Mouse (Mus musculus) CH12.LX (cell line): Measurements from ENCODE around the gene Ccdc88c. TPM values are rescaled to one million over a fixed set of nuclear protein-coding genes. Genes with fewer than 3 reads are reported as not detected.

Experiments used
- DNase-seq: peaks from one replicate; pipeline ENCODE4 v3.0.0-alpha.2; 2013; ENCODE audit errors: extremely low read depth
- H3K27ac ChIP-seq: 2 replicates; pipeline ENCODE4 v1.5.1; 2012; ENCODE audit warnings: low read depth, mild to moderate bottlenecking, control low read depth, moderate library complexity; ENCODE audit not compliant: insufficient read depth
- H3K27me3 ChIP-seq: replicated peaks from 2 replicates; pipeline ENCODE3; 2012; ENCODE audit warnings: inconsistent platforms
- H3K36me3 ChIP-seq, 2 experiments: replicated peaks in 1 of 2; 2 replicates each; pipeline versions ENCODE3 to v1.6.1; 2012; ENCODE audit warnings: inconsistent platforms in 1 of 2, low read length in 1 of 2, mild to moderate bottlenecking in 1 of 2, mixed read lengths in 1 of 2, moderate library complexity in 1 of 2; ENCODE audit not compliant: control insufficient read depth in 1 of 2, insufficient read depth in 1 of 2
- H3K4me1 ChIP-seq, 2 experiments: 2 replicates each; pipeline ENCODE4 v1.6.1; 2012; ENCODE audit warnings: inconsistent platforms in 1 of 2, moderate library complexity in 1 of 2; ENCODE audit not compliant: insufficient read depth in 2 of 2, control insufficient read depth in 1 of 2
- H3K4me2 ChIP-seq: 2 replicates; pipeline ENCODE4 v1.6.1; 2012; ENCODE audit warnings: low read depth, mild to moderate bottlenecking, control low read depth; ENCODE audit not compliant: poor library complexity, insufficient read depth, severe bottlenecking
- H3K4me3 ChIP-seq, 3 experiments: fragments of 150-350 bp in 1 of 3; sonication (generic) in 1 of 3; replicated peaks in 1 of 3; 2 replicates each; pipeline versions ENCODE3 to v1.5.1; 2011 to 2012; ENCODE audit warnings: low read depth in 2 of 3, low read length in 2 of 3, mild to moderate bottlenecking in 2 of 3, moderate library complexity in 2 of 3, control low read depth in 1 of 3, improper control_type of control experiment in 1 of 3, inconsistent platforms in 1 of 3, mixed read lengths in 1 of 3; ENCODE audit not compliant: poor library complexity in 1 of 3
- H3K79me2 ChIP-seq: replicated peaks from 2 replicates; pipeline ENCODE4 v1.6.1; 2012; ENCODE audit warnings: mild to moderate bottlenecking, moderate library complexity; ENCODE audit not compliant: control insufficient read depth, poor library complexity, insufficient read depth, severe bottlenecking; ENCODE audit errors: extremely low read depth
- H3K9ac ChIP-seq: 2 replicates; pipeline ENCODE4 v1.6.1; 2012; ENCODE audit warnings: low read depth, mild to moderate bottlenecking, control low read depth, moderate library complexity; ENCODE audit not compliant: insufficient read depth
- H3K9me3 ChIP-seq: replicated peaks from 2 replicates; pipeline ENCODE3; 2012; ENCODE audit warnings: low read length, inconsistent platforms, mixed read lengths
- BHLHE40 ChIP-seq: IDR thresholded peaks from 2 replicates; pipeline ENCODE4 v1.6.1; 2011; ENCODE audit warnings: mild to moderate bottlenecking, low read depth, low read length, improper control_type of control experiment
- CHD1 ChIP-seq: IDR thresholded peaks from 2 replicates; pipeline ENCODE4 v1.6.1; 2012; ENCODE audit warnings: low read depth, low read length, improper control_type of control experiment, inconsistent platforms
- CHD2 ChIP-seq: IDR thresholded peaks from 2 replicates; pipeline ENCODE4 v1.6.1; 2011; ENCODE audit warnings: low read length, improper control_type of control experiment
- CTCF ChIP-seq, 2 experiments: IDR thresholded peaks in 1 of 2; conservative IDR thresholded peaks in 1 of 2; 2 replicates each; pipeline ENCODE4 v1.5.1; 2011 to 2012; ENCODE audit warnings: low read depth in 2 of 2, low read length in 2 of 2, improper control_type of control experiment in 1 of 2, inconsistent platforms in 1 of 2, mild to moderate bottlenecking in 1 of 2, moderate library complexity in 1 of 2
- E2F4 ChIP-seq: IDR thresholded peaks from 2 replicates; pipeline ENCODE4 v1.6.1; 2011; ENCODE audit warnings: low read depth, low read length, improper control_type of control experiment; ENCODE audit not compliant: insufficient replicate concordance
- ELF1 ChIP-seq: IDR thresholded peaks from 2 replicates; pipeline ENCODE4 v1.6.1; 2014; ENCODE audit warnings: low read depth, mild to moderate bottlenecking, inconsistent platforms, low read length, improper control_type of control experiment
- EP300 ChIP-seq: IDR thresholded peaks from 2 replicates; pipeline ENCODE4 v1.6.1; 2011; ENCODE audit warnings: low read length, improper control_type of control experiment
- GABPA ChIP-seq: IDR thresholded peaks from 2 replicates; pipeline ENCODE4 v1.6.1; 2012; ENCODE audit warnings: low read depth, low read length, improper control_type of control experiment, inconsistent platforms; ENCODE audit not compliant: insufficient replicate concordance
- IRF4 ChIP-seq: IDR thresholded peaks from 2 replicates; pipeline ENCODE4 v1.6.1; 2014; ENCODE audit warnings: low read depth, mild to moderate bottlenecking, inconsistent platforms, low read length, improper control_type of control experiment
- JUN ChIP-seq: IDR thresholded peaks from 2 replicates; pipeline ENCODE4 v1.6.1; 2011; ENCODE audit warnings: low read depth, mild to moderate bottlenecking, low read length, improper control_type of control experiment, moderate library complexity; ENCODE audit not compliant: insufficient read depth
- JUND ChIP-seq: conservative IDR thresholded peaks from 2 replicates; pipeline ENCODE4 v1.6.1; 2011; ENCODE audit warnings: low read depth, low read length, improper control_type of control experiment
- KAT2A ChIP-seq: IDR thresholded peaks from 2 replicates; pipeline ENCODE4 v1.6.1; 2012; ENCODE audit warnings: low read length, improper control_type of control experiment, inconsistent platforms; ENCODE audit not compliant: insufficient replicate concordance
- MAFK ChIP-seq: IDR thresholded peaks from 2 replicates; pipeline ENCODE4 v1.6.1; 2011; ENCODE audit warnings: low read length, improper control_type of control experiment; ENCODE audit not compliant: insufficient replicate concordance
- MAZ ChIP-seq: IDR thresholded peaks from 2 replicates; pipeline ENCODE4 v1.6.1; 2012; ENCODE audit warnings: low read depth, mild to moderate bottlenecking, inconsistent platforms, low read length, improper control_type of control experiment, moderate library complexity
- MEF2A ChIP-seq: IDR thresholded peaks from 2 replicates; pipeline ENCODE4 v1.6.1; 2014; ENCODE audit warnings: low read depth, mild to moderate bottlenecking, inconsistent platforms, low read length, improper control_type of control experiment, borderline replicate concordance
- PAX5 ChIP-seq: IDR thresholded peaks from 2 replicates; pipeline ENCODE4 v1.6.1; 2012; ENCODE audit warnings: low read length, inconsistent platforms, mixed read lengths
- RCOR1 ChIP-seq: conservative IDR thresholded peaks from 2 replicates; pipeline ENCODE4 v1.6.1; 2012; ENCODE audit warnings: low read depth, mild to moderate bottlenecking, inconsistent platforms, low read length, improper control_type of control experiment
- UBTF ChIP-seq: IDR thresholded peaks from 2 replicates; pipeline ENCODE4 v1.6.1; 2012; ENCODE audit warnings: low read depth, mild to moderate bottlenecking, inconsistent platforms, low read length, improper control_type of control experiment, moderate library complexity
- ZMIZ1 ChIP-seq: IDR thresholded peaks from 2 replicates; pipeline ENCODE4 v1.6.1; 2012; ENCODE audit warnings: low read depth, mild to moderate bottlenecking, inconsistent platforms, low read length, improper control_type of control experiment
- dilution Hi-C: fragments of 300-500 bp; cut with MboI; formaldehyde crosslinking; loops from 2 replicates; pipeline ENCODE4 v1.14.3; 2020; ENCODE audit warnings: low sequenced_read_pairs; ENCODE audit not compliant: extremely low pct_unique_long_range_greater_than_20kb, extremely low pct_ligation_motif_present
- in situ Hi-C: fragments of 300-500 bp; cut with MboI; formaldehyde crosslinking; loops from 3 replicates; pipeline ENCODE4 v1.14.3; 2019; ENCODE audit warnings: low sequenced_read_pairs, low pct_ligation_motif_present, low pct_unique_long_range_greater_than_20kb, mixed read lengths
- polyA plus RNA-seq: library from polyadenylated mRNA; unstranded; fragments of >175 nt; gene quantifications from 2 replicates; pipeline ENCODE4 v1.2.1, GENCODE M21; 2012; ENCODE audit warnings: low read depth; ENCODE audit not compliant: insufficient read length
- total RNA-seq, 2 experiments: library from RNA; depleted of rRNA; stranded (reverse); fragments of 300-350 nt in 1 of 2; fragments of >200 nt in 1 of 2; gene quantifications; 2 replicates each; pipeline ENCODE4 v1.2.3; 2012 to 2014

Ccdc88c gene
- total and polyA plus RNA-seq, 3 experiments, result 20.3 to 32.7 (median 24.9) TPM

DNA sequence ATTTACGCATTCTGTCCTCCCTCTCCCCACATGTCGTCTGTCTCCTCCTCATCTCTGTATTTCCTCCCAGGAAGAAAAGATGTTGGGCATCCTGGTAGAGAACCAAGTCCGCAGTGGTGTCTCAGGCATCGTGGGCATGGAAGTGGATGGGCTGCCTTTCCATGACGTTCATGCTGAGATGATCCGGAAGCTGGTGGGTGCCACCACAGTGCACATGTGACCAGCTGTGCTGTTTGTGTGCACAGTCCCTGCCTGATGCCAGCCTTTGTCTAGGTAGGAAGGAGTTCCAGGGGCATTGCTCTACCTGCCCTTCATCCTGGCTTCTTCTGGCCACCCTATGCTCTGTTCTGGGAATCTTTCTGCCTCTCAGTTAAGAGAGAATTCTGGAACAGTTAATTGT lies 157.6 kb downstream of the Ccdc88c start:
- Histone ChIP-seq H3K79me2 (no peaks in the 10 kb centered on the region), H3K9me3 (peaks cover 8% of the 10 kb centered on the region), H3K9ac (no peak overlapping the region), H3K4me1 (peaks cover 2 to 21% of the 10 kb centered on the region in 2 experiments; a peak in 3 of 4 replicates), H3K36me3 (peaks cover 0 to 55% of the 10 kb centered on the region in 2 experiments), H3K4me2 (no peak overlapping the region), H3K27ac (no peak overlapping the region), H3K4me3 (no peak overlapping the region), H3K27me3 (no peaks in the 10 kb centered on the region)
- in situ Hi-C loops, result no loop called here
- no peak for DNase-seq
- TF ChIP-seq PAX5, result no peak
- no peak for TF ChIP-seq JUND
- TF ChIP-seq MEF2A, result no peak
- no peak for TF ChIP-seq CTCF (conservative IDR thresholded peaks at IDR 0.05 in 1 of 2, IDR thresholded peaks at IDR 0.05 in 1 of 2; ENCODE audit: low read depth in 2 of 2, low read length in 2 of 2)
- no peak for TF ChIP-seq BHLHE40
- no peak for TF ChIP-seq CHD1
- dilution Hi-C loops, result no loop called here

DNA sequence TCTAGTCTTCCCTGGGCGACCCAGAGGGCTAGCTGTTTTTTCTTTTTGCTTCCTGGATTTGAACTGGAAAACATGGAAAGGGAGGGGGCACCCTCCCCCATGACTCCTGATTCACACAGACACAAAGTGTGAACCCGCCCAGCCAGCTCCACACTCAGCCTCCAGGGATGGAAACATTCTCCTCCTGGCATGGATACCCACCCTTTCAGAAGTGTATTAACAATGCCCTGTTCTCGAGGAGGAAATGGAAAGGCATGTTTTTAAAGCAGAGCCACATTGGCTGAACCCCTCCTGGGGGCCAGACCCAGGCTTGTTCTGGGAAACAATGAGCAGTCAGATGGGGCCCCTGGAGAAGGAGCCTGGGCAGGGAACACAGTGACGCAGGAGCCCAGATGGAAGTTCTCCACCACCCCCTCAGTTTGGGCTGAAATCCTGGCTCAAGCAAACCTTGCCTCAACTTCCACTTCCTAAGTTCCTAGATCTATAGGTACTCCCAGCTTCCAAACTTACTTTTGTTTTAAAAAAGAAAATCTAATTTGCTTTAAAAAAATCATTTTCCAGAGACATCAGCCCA lies 160.7 kb downstream of the Ccdc88c start:
- no peak for DNase-seq
- H3K27me3 ChIP-seq, result no peaks in the 10 kb centered on the region
- H3K27ac ChIP-seq, result no peak overlapping the region
- peaks cover 8% of the 10 kb centered on the region for H3K9me3 ChIP-seq
- H3K4me3 ChIP-seq, result no peak overlapping the region
- no peak overlapping the region for H3K4me2 ChIP-seq
- TF ChIP-seq KAT2A, result no peak
- TF ChIP-seq EP300, result no peak
- no peak for TF ChIP-seq MAZ
- no peak for TF ChIP-seq MAFK
- TF ChIP-seq JUN, result no peak
- TF ChIP-seq UBTF, result no peak
- TF ChIP-seq IRF4, result no peak
- TF ChIP-seq ZMIZ1, result no peak
- TF ChIP-seq GABPA, result no peak
- TF ChIP-seq E2F4, result no peak
- TF ChIP-seq CHD2, result no peak
- no peak for TF ChIP-seq RCOR1
- TF ChIP-seq ELF1, result no peak
- TF ChIP-seq, all 38 proteins: peak for 0
- in situ Hi-C loops (loop anchor here (5.0 to 10.0 kb wide), 2 partner anchors 44 to 167 kb away; no protein-coding TSS in a partner anchor), dilution Hi-C loops (no loop called here)
- H3K4me1 ChIP-seq, result peaks cover 2 to 31% of the 10 kb centered on the region in 2 experiments; a peak in 3 of 4 replicates
- no peak overlapping the region for H3K9ac ChIP-seq
- no peaks in the 10 kb centered on the region for H3K79me2 ChIP-seq
- peaks cover 0 to 48% of the 10 kb centered on the region in 2 experiments for H3K36me3 ChIP-seq
